Mouse (Mus musculus) Muller cell, postnatal 12 days (primary cell): ENCODE measurements at regions not wholly inside any gene's neighbourhood (a gene's known extent, or its start where the extent isn't known, plus 50 kb on each side); places are given as distances from the start of the nearest gene placed in this dataset.
"Not testable (repeated sequence)": the region's sequence is repeated elsewhere in the genome, so short reads cannot be mapped to it uniquely, and the experiment has no call there.

Experiments used
- DNase-seq: peaks from one replicate; pipeline ENCODE4 v3.0.0-alpha.2; 2015; ENCODE audit errors: inconsistent ontology term

DNA sequence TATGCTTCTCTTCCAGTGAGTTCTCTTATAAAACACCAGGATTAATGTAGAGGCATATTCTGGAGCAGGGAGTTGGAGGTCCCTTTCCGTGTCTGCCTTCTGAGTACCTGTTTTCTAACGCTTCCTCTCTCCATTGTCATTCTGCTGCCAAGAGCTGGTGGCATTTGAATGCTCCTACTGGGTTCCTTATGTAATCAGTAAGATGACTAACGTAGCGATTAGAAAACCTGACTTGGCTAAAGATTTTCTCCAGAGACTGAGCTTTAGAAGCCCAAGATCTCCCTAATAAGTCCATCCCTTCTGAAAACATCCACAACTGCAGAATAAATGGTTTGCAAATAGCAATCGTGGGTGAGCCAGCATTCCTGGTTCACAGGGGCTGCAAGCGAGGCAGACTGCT is 174.5 kb downstream of the Dhx15 start:
- no peak for DNase-seq

DNA sequence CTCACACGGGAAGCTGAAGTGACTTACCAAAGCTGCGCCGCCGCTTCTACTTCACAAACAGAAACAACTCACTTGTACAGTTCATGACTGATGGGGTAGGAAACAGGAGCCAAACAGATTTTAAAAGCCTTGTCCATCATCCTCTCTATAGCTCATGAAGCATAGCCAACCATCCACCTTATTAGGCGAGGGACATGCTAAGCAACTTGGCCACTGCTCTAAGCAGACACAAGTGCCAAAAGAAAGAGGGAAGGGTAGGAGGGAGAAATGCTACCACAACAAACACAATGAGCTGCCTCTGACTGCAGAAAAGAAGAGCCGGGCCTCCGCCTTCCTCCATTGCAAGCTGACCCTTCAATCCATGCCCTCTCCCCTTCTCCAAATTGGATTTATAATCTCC is 179.9 kb downstream of the Dhx15 start:
- DNase-seq = no peak

DNA sequence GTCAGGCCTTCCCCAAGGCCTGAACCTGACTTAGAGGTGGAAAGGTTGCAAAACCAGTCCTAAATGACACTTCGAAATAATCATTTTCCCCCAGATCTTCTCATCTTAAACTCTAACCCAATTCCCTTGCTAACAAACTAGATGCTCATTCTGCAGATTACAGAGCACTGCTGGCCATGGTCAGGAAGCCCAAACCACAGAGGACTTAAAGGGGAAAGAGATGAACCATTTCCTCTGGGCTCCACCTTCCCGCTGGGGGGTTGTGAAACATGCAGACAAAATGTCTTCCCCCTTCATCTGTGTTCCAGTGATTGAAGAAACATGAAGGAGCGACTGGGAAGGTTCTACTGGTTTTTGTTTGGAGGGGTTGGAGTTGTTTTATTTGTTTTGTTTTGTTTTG is 181.4 kb downstream of the Dhx15 start:
- DNase-seq = no peak

DNA sequence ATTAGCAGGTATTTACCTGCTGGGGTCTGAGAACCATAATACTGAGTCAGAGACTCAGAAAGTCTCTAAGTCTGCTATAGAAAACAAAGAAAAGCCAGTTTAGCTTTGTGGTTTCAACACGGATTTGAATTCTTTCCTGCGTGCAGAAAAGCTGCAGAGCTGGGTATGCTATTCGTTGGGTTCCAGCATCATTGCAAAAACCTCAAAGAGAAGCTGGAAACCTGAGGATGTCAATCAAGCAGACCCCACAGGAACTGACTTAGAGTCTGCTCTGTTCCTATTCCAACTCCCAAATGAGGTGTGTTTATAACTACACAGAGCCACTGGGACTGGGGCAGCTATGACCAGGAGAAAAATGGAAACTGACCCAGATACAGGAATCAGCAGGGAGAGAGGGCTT is 183.5 kb downstream of the Dhx15 start:
- no peak for DNase-seq

DNA sequence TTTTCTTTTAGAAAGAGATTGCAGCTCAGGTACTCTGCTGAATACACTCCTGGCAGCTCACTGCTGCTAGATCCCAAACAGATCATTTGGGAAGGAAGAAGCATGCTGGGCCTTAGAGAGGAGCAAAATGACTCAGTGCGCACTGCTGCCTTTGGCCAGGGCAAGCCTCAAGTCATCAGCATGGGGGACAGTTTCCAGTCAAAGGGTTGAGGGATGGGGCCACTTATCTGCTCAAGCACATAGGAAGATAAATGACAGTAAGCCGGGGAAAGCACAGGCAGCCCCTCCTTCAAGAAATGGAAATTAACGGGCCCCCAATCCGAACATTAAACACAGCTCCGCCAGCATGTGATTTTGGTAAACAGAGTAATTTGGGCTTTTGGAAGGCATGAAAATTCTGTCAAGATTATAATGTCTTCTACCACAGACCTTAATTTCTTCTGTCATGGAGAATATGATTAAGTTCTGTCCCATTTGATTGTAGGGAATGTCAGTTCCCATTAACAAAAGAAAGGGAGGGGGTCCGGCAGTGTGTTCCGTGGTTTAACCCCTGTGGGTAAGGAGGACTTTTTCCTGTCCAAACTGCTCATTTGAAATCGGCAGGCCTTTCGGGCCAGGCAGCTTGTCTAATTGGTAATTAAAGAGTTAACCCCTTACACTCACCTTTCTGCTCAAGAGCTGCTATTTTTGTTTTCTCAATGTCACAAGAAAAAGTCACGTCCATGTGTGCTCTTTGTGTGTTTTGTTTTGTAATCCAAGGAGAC is 199.3 kb downstream of the Dhx15 start:
- no peak for DNase-seq

DNA sequence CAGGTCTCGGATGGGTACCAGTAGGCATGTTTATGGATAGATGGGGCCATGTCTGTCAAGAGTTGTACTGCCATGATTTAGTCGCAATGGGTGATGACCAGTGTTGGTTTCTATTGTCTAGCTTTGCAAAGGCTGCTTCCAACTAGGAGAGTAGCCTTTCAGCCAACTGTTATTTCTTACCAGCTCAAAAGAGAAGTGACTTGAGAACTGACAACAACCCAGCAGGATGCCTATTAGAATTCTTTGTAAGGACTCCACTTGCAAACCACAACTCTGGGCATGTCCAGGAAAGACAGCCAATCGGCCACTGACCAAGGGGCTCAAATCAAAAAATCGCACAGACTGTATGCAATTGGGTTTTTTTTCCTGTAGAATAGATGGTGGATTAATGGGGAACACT is 200.9 kb downstream of the Dhx15 start:
- DNase-seq = peak; percentile 75

DNA sequence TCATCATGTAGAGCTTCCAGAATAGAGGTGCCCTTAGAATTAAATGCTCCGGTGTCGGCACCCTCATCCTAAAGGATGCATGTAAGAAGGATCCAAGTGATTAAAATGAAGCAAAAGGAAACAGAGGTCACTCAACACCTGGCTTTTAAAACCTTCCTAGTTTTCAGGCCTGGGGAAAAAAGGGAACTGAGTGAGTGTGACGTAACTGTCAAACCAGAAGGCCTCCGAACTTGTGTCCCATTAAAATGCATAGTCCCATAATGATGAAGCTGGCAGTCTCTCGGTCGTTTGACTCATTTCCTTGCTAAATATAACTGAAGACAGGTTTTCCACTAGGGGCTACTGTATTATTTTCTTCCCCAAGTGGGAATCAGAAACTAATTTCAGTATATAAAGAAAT is 201.4 kb downstream of the Dhx15 start:
- DNase-seq = no peak

DNA sequence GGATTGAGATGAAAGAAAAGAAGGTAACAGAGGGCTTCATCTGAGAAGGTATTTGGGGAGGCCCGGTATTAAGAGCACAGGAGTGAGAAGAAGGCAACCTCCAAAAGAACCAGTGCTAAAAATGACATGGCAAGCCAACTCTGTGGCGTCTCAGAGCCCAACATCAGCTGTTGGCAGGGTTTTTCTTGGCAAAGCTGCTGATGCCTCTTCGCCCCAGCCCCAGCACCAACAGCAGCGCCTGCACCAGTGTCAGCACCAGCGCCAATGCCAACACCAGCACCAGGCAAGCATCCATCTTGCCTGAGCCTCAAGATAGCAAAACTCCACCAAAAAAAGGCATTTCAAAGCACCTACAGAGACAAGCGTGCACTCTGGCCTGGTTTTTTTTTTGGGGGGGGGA is 205.3 kb downstream of the Dhx15 start:
- no peak for DNase-seq

DNA sequence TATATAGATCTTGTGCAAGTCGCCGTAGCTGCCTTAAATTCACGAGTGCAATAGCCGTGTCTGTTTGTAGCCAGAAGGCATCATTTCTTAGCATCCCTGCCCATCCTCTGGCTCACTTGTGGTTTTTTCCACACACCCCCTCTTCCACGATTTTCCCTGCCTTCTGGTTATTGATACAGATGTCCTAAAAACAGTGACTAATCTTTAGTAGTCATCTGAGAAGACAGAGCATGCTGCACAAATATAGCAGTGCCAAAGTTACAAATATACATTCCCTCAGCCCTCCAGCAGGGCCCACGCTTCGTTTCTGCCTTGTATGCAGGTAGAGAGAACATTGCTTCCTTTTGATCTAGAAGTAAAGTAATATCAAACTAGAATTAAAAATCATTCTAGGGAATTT is 207.5 kb downstream of the Dhx15 start:
- DNase-seq = no peak

DNA sequence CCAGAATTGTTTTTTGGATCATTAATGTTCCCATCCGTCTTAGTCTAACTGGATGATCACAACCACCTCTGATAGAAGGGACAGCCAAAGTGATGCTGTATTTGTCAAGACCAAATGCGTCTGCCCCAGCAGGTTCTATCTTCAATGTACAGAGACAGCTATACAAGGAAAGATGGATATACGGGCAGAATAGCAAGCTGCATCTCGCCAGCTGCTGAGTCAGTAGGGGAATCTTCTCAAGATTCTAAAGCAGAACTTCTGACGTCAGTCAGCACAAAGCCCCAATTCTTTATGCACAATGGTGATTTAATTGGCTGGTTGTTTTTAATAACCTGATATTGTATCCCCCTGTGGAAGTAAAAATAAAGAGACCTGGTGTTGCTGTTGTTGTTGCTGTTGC is 209.4 kb downstream of the Dhx15 start:
- DNase-seq = no peak

DNA sequence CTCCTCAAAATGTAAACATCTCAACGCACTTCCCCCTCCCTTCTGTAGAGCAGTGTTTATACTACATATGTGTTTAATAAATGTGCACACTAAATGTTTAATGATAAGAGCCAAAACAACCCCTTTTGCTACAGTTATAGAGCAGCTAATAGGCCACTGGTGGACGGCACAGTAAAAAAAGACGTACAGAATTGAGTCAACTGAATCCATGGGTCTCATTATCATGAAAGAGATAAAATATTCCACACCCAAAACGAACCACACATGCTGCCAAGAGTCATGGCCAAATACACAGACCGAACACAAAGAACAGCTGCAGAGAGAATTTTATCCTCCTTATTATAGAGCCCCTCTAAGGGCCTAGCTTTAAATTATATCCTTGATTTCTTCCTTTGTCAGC is 237.8 kb downstream of the Dhx15 start:
- DNase-seq = no peak

DNA sequence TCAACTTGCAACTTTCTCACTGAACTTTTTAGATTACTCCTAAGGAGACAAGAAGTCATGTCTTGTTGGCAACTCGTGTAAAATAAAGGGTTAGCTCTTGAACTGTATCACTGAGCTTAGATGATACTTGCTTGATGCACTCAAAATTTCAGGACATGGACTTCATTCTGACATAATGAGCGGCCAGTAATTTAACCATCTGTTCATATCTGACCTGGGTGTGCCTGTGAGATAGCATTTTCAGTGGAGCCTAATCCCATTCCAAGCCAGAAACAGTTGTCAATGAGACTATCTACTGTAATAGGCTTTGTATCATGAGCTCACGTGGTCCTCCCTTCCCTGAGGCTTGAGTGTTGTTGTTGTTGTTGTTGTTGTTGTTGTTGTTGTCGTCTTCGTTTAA is 240.3 kb downstream of the Dhx15 start:
- DNase-seq = no peak

DNA sequence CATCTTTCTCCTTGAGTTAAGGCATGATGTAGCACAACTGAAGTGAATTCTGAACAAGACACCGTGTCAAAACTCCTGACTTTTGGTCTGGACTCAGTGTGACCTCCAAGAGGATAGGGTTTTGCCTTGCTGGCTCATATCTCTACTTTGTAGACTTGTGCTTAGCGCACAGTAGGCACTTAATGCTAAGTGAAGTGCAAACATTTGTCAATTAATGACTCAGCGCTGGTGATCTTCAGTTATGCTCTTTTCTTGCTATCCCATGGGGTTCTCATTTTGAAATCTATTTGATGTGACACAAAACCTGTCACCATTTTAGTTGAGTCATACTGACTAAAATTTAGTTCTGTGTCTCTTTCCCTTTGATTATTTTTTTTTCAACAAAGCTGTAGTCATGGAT is 244.3 kb downstream of the Dhx15 start:
- DNase-seq = no peak

DNA sequence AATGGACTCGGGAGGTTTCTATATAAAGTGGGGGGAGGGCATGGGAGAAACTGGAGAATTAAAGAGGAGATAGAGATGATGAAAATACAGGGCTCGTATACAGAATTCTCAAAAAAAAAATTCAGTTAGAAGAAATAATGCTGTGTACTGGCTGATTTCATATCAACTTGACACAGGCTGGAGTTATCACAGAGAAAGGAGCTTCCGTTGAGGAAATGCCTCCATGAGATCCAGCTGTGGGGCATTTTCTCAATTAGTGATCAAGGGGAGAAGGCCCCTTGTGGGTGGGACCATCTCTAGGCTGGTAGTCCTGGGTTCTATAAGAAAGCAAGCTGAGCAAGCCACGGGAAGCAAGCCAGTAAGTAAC is 248.4 kb downstream of the Dhx15 start:
- DNase-seq = not testable (repeated sequence)

DNA sequence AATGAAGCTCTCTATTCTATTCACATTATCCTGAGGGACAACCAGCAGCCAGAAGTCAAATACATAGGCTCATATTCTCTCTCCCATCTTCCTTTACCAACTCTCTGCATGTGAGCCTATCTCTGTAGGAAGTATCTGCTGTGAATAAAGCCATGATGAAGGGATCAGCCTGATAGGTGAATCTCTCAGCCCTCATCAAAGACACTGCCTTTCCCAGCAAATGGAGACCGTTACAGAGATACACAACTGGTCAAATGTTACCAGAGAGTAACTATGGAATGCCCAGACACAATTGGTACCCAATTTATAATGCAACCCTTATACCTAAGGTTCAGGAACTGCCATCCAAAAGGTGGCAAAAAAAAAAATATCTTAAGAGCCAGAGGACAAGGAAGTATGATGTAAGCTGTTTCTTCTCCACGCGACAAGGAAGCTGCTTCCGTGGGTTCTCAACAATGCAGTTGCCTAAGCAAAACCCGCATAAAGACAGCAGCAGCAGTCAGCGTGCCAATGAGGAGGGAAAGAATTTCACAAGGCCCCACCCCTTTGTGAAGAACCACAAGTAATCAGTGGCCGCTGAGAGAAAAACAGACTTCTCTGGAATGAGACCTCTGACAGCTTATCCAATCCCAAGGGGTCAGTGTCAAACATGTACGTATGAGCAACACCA is 248.9 kb downstream of the Dhx15 start:
- DNase-seq = no peak

DNA sequence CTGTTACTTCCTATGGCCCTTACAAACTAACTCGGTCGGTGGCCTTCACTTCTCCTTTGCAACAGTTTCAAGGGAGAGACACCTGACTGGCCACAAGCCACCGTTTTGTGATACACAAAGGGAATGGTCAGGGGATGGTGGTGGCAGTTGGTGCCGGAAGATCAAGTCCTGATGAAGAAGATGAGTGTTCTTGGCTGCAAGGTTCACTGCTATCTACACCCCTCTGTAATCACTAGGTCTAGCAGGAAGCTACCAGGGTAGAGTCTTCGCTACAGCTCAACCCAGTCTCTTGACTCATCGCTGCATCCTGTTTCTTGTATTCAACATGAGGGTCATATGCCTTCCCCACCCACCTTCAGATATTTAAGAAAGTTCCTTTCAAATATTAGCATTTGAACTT is 251.5 kb downstream of the Dhx15 start:
- DNase-seq = no peak

DNA sequence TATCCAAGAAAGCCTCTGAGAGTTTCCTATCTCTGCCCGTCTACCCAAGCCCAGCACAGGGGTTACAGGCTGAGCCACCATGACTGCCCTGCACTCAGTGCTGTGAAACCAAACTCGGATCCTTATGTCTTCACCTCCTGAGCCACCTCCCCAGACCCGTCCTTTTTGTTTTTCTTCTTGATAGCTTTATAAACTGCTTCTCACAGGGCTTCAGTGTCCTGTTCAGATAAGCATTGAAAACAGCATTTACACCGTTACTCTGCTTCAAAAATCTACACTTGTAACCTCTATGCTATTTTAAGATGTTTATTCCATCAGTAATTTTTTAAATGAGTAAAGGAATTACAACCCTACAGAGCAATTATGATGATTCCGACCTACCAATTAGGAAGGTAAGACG is 253.0 kb downstream of the Dhx15 start:
- no peak for DNase-seq

DNA sequence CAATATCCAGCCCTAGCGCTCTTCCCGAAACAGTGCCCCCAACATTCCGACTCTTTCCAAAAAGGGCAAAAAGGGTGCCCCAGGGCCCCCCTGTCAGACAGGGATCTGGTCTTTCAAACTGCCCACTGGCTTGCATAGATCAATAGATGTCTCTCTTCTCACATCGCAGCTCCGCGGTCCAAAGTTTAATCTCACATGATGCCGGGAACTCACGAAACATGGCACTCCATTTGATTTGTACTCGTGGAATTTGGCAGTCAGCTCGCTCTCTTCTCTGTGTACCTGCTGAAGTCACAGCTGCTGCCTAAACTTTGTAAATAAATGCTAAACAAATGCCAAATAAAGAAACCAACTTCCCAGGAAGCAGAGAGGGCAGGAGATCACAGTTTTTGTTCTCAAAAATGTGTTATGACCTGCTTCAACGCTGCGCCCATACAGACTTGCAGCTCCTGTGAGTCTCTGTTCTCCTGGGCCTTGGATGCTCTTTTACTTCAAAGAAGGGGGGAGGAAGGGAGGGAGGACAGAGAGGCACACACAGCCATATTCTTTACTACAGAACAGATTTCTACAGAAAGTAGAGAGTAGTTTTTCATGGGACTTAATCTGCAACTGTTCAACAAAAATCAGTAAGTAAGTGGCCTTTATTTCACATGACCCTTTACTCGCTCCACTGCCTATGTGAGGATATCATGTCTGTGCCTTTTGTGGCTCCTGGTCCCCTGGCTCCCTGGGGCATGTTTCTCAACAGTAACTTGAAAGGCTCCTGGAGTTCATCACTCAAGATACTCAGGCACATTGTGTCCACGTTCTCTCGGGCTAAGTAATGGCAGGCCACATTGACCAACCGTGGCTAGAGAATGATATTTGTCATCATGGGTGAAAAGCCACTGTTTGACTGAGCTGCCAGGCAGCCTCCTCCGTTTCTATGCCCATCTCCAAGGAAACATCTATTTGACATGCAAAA is 254.6 kb downstream of the Dhx15 start:
- no peak for DNase-seq

DNA sequence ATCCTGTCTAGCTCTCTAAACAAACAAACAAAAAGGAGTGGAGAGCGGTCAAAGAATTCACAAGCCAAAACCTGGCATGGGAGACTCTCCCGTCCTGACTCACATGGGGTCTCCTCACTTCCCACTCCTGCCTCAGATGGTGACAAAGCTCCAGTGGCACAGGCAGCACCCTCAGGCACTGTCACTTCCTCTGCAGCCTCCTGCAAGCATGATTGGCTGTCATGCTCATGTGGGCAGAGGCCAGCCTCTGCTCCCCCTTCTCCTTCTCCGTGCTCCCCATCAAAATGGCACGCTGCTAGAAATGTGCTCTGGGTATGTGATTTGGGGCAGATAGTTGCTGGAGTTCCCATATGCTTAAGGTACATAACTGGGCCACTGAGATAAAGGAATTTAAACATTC is 255.4 kb downstream of the Dhx15 start:
- DNase-seq = no peak

DNA sequence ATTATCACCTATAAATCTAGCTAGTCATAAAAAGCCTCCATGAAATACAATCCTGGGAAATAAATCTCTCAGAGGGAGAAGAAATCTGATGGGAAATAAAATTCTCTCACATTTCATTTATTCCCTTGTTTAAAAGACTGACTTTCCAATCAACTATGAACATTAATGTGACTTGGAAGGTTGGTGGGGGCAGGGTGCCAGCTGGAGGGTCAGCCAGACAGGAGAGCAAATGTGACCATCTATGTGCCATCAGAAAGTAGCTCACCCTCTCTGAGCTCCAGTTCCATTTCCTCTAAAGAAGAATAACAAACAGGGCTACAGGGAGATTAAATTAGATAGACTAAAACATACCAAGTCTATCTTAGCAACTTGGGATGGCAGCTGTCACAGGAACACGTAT is 257.0 kb downstream of the Dhx15 start:
- DNase-seq = no peak

DNA sequence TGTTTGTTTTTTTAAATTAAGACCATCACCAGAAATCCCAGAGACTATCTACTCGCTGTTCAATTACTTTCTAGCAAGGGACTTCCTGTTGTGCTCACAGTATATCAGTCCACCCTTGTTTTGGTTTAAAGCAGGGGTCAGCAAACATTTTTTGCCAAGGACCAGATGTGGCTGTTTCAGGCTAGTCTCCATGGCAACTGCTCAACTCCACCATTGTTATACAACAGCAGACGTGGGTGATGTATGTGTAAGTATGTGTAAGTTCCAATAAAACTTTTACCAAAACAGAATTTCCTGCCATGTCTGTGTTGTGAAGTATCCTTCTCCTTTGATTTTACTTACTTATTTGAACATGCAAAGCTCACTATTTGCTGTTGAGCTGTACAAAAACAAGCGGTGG is 259.9 kb downstream of the Dhx15 start:
- no peak for DNase-seq

DNA sequence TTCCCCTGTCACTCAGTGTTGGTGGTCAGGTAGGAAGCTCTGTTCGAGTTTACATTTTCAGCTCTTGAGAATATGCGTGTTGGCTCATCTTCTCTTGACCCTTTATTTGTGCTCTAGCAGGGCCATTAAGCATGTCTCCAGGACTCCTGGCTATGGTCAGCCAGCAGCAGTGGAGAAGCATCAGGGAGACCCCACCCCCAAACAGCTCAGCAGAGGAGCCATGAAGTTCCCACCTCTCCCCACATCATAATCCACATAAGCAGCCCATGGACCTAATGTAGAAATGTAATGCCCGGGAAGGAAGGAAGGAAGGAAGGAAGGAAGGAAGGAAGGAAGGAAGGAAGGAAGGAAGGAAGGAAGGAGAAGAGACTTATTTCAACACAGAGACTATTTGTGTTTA is 261.5 kb downstream of the Dhx15 start:
- DNase-seq = no peak

DNA sequence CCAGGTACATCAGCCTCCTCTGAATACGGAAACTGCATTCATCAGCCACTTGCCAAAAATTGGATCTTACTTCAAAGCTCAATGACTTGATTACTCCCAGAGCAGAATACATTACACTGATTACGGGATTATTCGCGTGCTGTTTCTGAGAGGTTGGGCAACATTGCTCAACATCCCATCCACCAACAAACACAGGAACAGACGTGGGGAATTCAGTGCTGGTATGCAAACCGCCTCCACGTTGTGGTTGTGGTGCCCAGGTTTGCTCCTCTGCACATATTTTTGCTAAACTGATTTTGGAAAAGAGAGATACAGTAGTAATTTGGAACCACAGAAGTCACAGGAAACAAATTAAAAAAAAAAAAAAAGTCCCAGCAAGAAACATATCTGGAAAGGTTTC is 266.9 kb downstream of the Dhx15 start:
- DNase-seq = peak; percentile 5
